8 mouse cellular contexts compared by ENCODE assay signal in the genomic region with DNA sequence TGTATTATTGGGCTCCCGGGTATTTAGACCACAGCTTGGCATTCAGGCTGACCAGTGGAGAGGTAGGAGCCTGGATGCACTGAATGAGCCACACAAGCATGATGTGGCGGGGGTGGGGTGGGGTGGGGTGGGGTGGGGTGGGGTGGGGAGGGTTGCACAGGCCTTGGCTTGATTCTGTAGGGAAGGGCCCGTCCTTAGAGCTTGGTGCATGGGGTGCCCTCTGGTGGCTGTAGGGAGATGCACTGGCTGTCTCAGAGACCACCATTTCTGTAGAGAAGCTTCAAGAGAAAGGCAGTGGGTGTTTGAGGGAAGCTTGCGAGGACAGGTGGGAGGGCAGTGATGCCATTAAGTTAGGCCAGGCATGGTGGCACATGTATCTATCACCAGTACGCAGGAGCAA. TPM values are rescaled to one million over a fixed set of nuclear protein-coding genes. Genes with fewer than 3 reads are reported as not detected.
DNase-seq lines count a peak whose midpoint lies in the region; ATAC-seq and TF ChIP-seq lines count a peak whose summit lies in the region.

No protein-coding gene starts in this region.

- no peaks in the 10 kb centered on the region for H3K36me3 ChIP-seq in intestine, postnatal 0 days (ENCODE audit: control insufficient read depth, insufficient read depth)
- no peaks in the 10 kb centered on the region for H3K36me3 ChIP-seq in neural tube, embryonic 11.5 days (ENCODE audit: control insufficient read depth, insufficient read depth, low read length)

- no peaks in the 10 kb centered on the region for H3K27me3 ChIP-seq in intestine, postnatal 0 days (replicated peaks; ENCODE audit: control insufficient read depth, insufficient read depth, low read length)
- H3K27me3 ChIP-seq in neural tube, embryonic 11.5 days (ENCODE audit: control insufficient read depth, insufficient read depth, low read length), result no peaks in the 10 kb centered on the region; the same call in 1 of the 2 replicates

- H3K9ac ChIP-seq in intestine, postnatal 0 days (ENCODE audit: low read depth, low read length), result no peak overlapping the region
- no peak overlapping the region for H3K9ac ChIP-seq in neural tube, embryonic 11.5 days (ENCODE audit: low read length)

- 36% methylated on average over 5 of the region's 5 CpGs for WGBS in intestine, postnatal 0 days
- WGBS in neural tube, embryonic 11.5 days, result 58% methylated on average over 5 of the region's 5 CpGs

- TF ChIP-seq CTCF in intestine, postnatal 0 days (IDR thresholded peaks at IDR 0.05; ENCODE audit: low read depth), result peak; percentile 81

- H3K4me2 ChIP-seq in intestine, postnatal 0 days (replicated peaks; ENCODE audit: low read depth), result no peak overlapping the region
- H3K4me2 ChIP-seq in neural tube, embryonic 11.5 days (ENCODE audit: low read depth), result no peak overlapping the region

- no peak for ATAC-seq in intestine, postnatal 0 days
- ATAC-seq in neural tube, embryonic 11.5 days (ENCODE audit: insufficient read depth, low FRiP score, low TSS enrichment), result no peak

- peak; percentile 53 for DNase-seq in ovary, postnatal 14 days (ENCODE audit: low spot score)
- DNase-seq in ovary, adult 18-20 months (ENCODE audit: low spot score), result no peak
- peak; percentile 49 for DNase-seq in c-Kit-positive CD71-negative TER-119-negative erythroid progenitor cells, embryonic 14.5 days (ENCODE audit: low read depth)
- peak; percentile 46 to 55 for DNase-seq in frontal cortex, postnatal 25 days (ENCODE audit: low spot score in 2 of 2)
- peak; percentile 64 for DNase-seq in liver
- DNase-seq in neural tube, embryonic 11.5 days (ENCODE audit: low spot score), result peak; percentile 56
- DNase-seq in thymus, postnatal 0 days (ENCODE audit: low spot score), result peak; percentile 76

- 0 out of 2 replicates have a peak, but pooled peaks cover 7% of the 10 kb centered on the region for H3K4me1 ChIP-seq in intestine, postnatal 0 days (replicated peaks; ENCODE audit: control insufficient read depth, insufficient read depth, low read length)
- no peaks in the 10 kb centered on the region for H3K4me1 ChIP-seq in neural tube, embryonic 11.5 days (ENCODE audit: control insufficient read depth, insufficient read depth, low read length)

- no peaks in the 10 kb centered on the region for H3K9me3 ChIP-seq in intestine, postnatal 0 days (ENCODE audit: control insufficient read depth)
- H3K9me3 ChIP-seq in neural tube, embryonic 11.5 days (ENCODE audit: control insufficient read depth, low read length), result no peaks in the 10 kb centered on the region

- no peak overlapping the region for H3K4me3 ChIP-seq in intestine, postnatal 0 days (ENCODE audit: low read depth, low read length)
- H3K4me3 ChIP-seq in neural tube, embryonic 11.5 days (ENCODE audit: low read depth, low read length), result no peak overlapping the region

- no peak overlapping the region for H3K27ac ChIP-seq in intestine, postnatal 0 days (ENCODE audit: low read depth, low read length)
- H3K27ac ChIP-seq in neural tube, embryonic 11.5 days (ENCODE audit: low read depth, low read length), result no peak overlapping the region

RNA-seq across cellular contexts. Expression of a gene that starts 34.6 kb away (rescaled TPM):
- polyA plus RNA-seq in intestine, postnatal 0 days (2015; fragmentation: Nextera tagmentation; extraction: Ambion mirVana), result 24.1 and 28.7 TPM in 2 replicates
- 159 and 173 TPM in 2 replicates for polyA plus RNA-seq in neural tube, embryonic 11.5 days (2014; fragmentation: Nextera tagmentation; extraction: Ambion mirVana)
- polyA plus RNA-seq in thymus, postnatal 0 days (2015; fragmentation: Nextera tagmentation; extraction: Ambion mirVana), result 65.1 and 98.8 TPM in 2 replicates

RNA-seq across cellular contexts. Expression of a gene that starts 53.9 kb away (rescaled TPM):
- polyA plus RNA-seq in intestine, postnatal 0 days (2015; fragmentation: Nextera tagmentation; extraction: Ambion mirVana), result 8.6 and 11.2 TPM in 2 replicates
- 2.9 and 3.5 TPM in 2 replicates for polyA plus RNA-seq in neural tube, embryonic 11.5 days (2014; fragmentation: Nextera tagmentation; extraction: Ambion mirVana)
- polyA plus RNA-seq in thymus, postnatal 0 days (2015; fragmentation: Nextera tagmentation; extraction: Ambion mirVana), result 0.21 TPM in 1 of 2 replicates, not detected in the other
